Mouse (Mus musculus) ES-E14 (cell line): Measurements from ENCODE around the gene Synj2. TPM values are rescaled to one million over a fixed set of nuclear protein-coding genes. Genes with fewer than 3 reads are reported as not detected.

Experiments
- DNase-seq: peaks from one replicate; pipeline ENCODE4 v3.0.0-alpha.2; 2013; ENCODE audit warnings: low read depth, low spot score
- H3K27ac ChIP-seq: 2 replicates; pipeline ENCODE4 v1.5.1; 2012; ENCODE audit warnings: low read depth, mild to moderate bottlenecking, low read length, moderate library complexity, mixed read lengths; ENCODE audit not compliant: poor library complexity, insufficient read depth, severe bottlenecking
- H3K36me3 ChIP-seq: 2 replicates; pipeline ENCODE4 v1.6.1; 2012; ENCODE audit warnings: mild to moderate bottlenecking, low read length, moderate library complexity, mixed read lengths; ENCODE audit not compliant: control insufficient read depth, poor library complexity, insufficient read depth, severe bottlenecking
- H3K4me1 ChIP-seq, 2 experiments: fragments of 150-350 bp in 1 of 2; sonication (generic) in 1 of 2; 2 replicates each; pipeline ENCODE4 v1.6.1; 2012; ENCODE audit warnings: low read length in 2 of 2, mild to moderate bottlenecking in 1 of 2, mixed read lengths in 1 of 2; ENCODE audit not compliant: control insufficient read depth in 2 of 2, insufficient read depth in 2 of 2, poor library complexity in 1 of 2
- H3K4me3 ChIP-seq, 2 experiments: fragments of 150-350 bp in 1 of 2; sonication (generic) in 1 of 2; 2 replicates each; pipeline ENCODE4 v1.5.1; 2012; ENCODE audit warnings: low read length in 2 of 2, low read depth in 1 of 2, mild to moderate bottlenecking in 1 of 2, mixed read lengths in 1 of 2; ENCODE audit not compliant: insufficient read depth in 1 of 2, poor library complexity in 1 of 2, severe bottlenecking in 1 of 2
- H3K9ac ChIP-seq: 2 replicates; pipeline ENCODE4 v1.6.1; 2012; ENCODE audit warnings: low read depth, mild to moderate bottlenecking, low read length, mixed read lengths; ENCODE audit not compliant: poor library complexity, insufficient read depth, severe bottlenecking
- H3K9me3 ChIP-seq: fragments of 150-350 bp; sonication (generic); 2 replicates; pipeline ENCODE4 v1.6.1; 2012; ENCODE audit warnings: low read depth, mild to moderate bottlenecking, low read length; ENCODE audit not compliant: control insufficient read depth, insufficient read depth
- CHD2 ChIP-seq: IDR thresholded peaks from 2 replicates; pipeline ENCODE4 v1.6.1; 2014; ENCODE audit warnings: mild to moderate bottlenecking, low read depth, low read length, inconsistent platforms
- HCFC1 ChIP-seq: IDR thresholded peaks from 2 replicates; pipeline ENCODE4 v1.6.1; 2012; ENCODE audit warnings: low read length, inconsistent platforms, borderline replicate concordance; ENCODE audit not compliant: insufficient read depth
- MAFK ChIP-seq: IDR thresholded peaks from 2 replicates; pipeline ENCODE4 v1.6.1; 2014; ENCODE audit warnings: mild to moderate bottlenecking, low read depth, low read length, inconsistent platforms; ENCODE audit not compliant: insufficient read depth
- ZC3H11A ChIP-seq: IDR thresholded peaks from 2 replicates; pipeline ENCODE4 v1.6.1; 2012; ENCODE audit warnings: low read depth, mild to moderate bottlenecking, inconsistent platforms, low read length, borderline replicate concordance
- ZNF384 ChIP-seq: IDR thresholded peaks from 2 replicates; pipeline ENCODE4 v1.6.1; 2012; ENCODE audit warnings: low read depth, low read length, inconsistent platforms
- in situ Hi-C, 2 experiments: fragments of 600-800 bp; cut with MboI; formaldehyde crosslinking; loops; one replicate each; pipeline ENCODE4 v1.15.1; 2025; ENCODE audit warnings: low sequenced_read_pairs in 2 of 2, inconsistent platforms in 1 of 2; ENCODE audit not compliant: unreplicated experiment in 2 of 2
- total RNA-seq: library from RNA; depleted of rRNA; stranded (reverse); fragments of 300-350 nt; gene quantifications from 2 replicates; pipeline ENCODE4 v1.2.3, GENCODE M21; 2012

Gene Synj2
- total RNA-seq, 1 experiment = 6.1 TPM

GRCm38 (mm10) chr17:6066021-6066420 is 124.9 kb downstream of the Synj2 start:
- Histone ChIP-seq H3K4me1 (no peaks in the 10 kb centered on the region), H3K9me3 (no peaks in the 10 kb centered on the region), H3K9ac (no peak overlapping the region), H3K27ac (no peak overlapping the region), H3K36me3 (peaks cover 11% of the 10 kb centered on the region), H3K4me3 (no peak overlapping the region)
- no peak for DNase-seq
- in situ Hi-C loops = no loop called here
- TF ChIP-seq ZNF384 (no peak), ZC3H11A (no peak)

GRCm38 (mm10) chr17:6067613-6068012 is 126.5 kb downstream of the Synj2 start:
- Histone ChIP-seq H3K27ac (no peak overlapping the region), H3K9ac (no peak overlapping the region), H3K36me3 (peaks cover 17% of the 10 kb centered on the region), H3K4me1 (no peaks in the 10 kb centered on the region), H3K4me3 (no peak overlapping the region), H3K9me3 (no peaks in the 10 kb centered on the region)
- in situ Hi-C loops = no loop called here
- no peak for TF ChIP-seq MAFK
- TF ChIP-seq CHD2 = no peak
- no peak for TF ChIP-seq ZC3H11A
- no peak for TF ChIP-seq HCFC1
- TF ChIP-seq ZNF384 = no peak
- no peak for DNase-seq

GRCm38 (mm10) chr17:6069866-6070265 is 128.8 kb downstream of the Synj2 start:
- TF ChIP-seq HCFC1 = no peak
- Histone ChIP-seq H3K4me3 (no peak overlapping the region), H3K9ac (no peak overlapping the region), H3K27ac (no peak overlapping the region), H3K4me1 (peaks cover 0 to 4% of the 10 kb centered on the region in 2 experiments; a peak in 1 of 4 replicates), H3K36me3 (peaks cover 23% of the 10 kb centered on the region), H3K9me3 (no peaks in the 10 kb centered on the region)
- DNase-seq = no peak
- in situ Hi-C loops = no loop called here

- TF ChIP-seq MAFK = no peak
- no peak for TF ChIP-seq HCFC1
- TF ChIP-seq ZNF384 = no peak
- no peak for TF ChIP-seq CHD2
- no peak for TF ChIP-seq ZC3H11A
- H3K4me1 ChIP-seq = peaks cover 0 to 4% of the 10 kb centered on the region in 2 experiments; a peak in 1 of 4 replicates
- in situ Hi-C loops = no loop called here
- DNase-seq = no peak
- no peak overlapping the region for H3K9ac ChIP-seq
- H3K36me3 ChIP-seq = peaks cover 17% of the 10 kb centered on the region; the same call in 1 of the 2 replicates
- no peaks in the 10 kb centered on the region for H3K9me3 ChIP-seq
- peak overlapping the region; percentile 16; the same call in 1 of the 2 replicates for H3K27ac ChIP-seq
- no peak overlapping the region for H3K4me3 ChIP-seq
Measured at GRCm38 (mm10) chr17:6073405-6073804, 132.3 kb downstream of the Synj2 start.
